Mouse (Mus musculus): ENCODE measurements at regions not wholly inside any gene's neighbourhood (a gene's known extent, or its start where the extent isn't known, plus 50 kb on each side); places are given as distances from the start of the nearest gene placed in this dataset.

DNA sequence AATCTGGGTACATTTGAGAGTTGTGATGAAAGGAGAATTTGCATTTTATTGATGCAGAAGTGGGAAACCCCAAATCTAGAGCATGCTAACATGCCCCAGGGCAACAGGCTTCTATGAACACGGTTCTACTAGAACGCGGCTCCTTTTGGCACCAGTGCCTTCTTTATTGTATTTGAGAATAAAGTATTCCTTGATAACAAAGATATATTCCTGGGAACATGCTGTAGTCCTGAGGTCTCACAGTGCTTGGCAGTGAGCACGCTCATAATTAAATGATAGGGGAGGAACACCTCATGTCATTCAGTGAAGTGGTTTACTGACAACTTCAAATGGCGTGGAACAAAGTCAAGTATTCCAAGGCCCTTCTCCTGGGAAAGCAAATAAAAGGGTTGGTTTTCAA, 212.1 kb upstream of the Osr1 start:
- Histone ChIP-seq H3K4me1 (ENCODE audit: control insufficient read depth, insufficient read depth, insufficient read length) (no peaks in the 10 kb centered on the region), H3K4me3 (ENCODE audit: extremely low read depth, insufficient read depth, insufficient read length) (no peak overlapping the region), H3K36me3 (ENCODE audit: control insufficient read depth, insufficient read depth, low read length) (no peaks in the 10 kb centered on the region), H3K27ac (ENCODE audit: insufficient read depth, low read length) (no peak overlapping the region), H3K27me3 (ENCODE audit: control insufficient read depth, insufficient read depth, low read length) (no peaks in the 10 kb centered on the region)
- DNase-seq (ENCODE audit: low read depth in 1 of 2, low spot score in 2 of 2), result no peak
- no peak for TF ChIP-seq POLR2A (IDR thresholded peaks at IDR 0.05; ENCODE audit: low read depth, low read length)
- TF ChIP-seq CTCF (IDR thresholded peaks at IDR 0.05; ENCODE audit: extremely low read depth, insufficient read depth, insufficient read length, insufficient replicate concordance), result no peak
- WGBS, result 86% methylated on average over 5 of the region's 5 CpGs

DNA sequence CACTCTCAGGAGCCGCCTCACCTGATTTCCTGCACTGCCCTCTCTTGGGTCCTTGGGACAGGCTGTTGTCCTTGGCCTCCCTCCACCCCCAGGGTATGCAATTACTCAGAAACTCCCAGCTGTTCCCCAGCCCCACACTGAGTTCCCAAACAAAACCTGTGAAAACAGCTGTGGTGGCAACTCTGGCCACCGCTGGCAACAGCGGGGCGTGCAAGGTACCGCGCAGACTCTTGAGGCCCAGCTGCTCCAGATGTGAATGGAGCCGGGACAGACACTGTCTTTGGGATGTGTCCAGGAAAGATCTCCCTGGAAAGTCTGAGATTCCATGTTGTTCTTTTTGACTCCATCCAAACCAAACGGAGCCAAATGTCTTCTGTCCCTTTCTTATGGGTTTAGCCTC, 211.0 kb upstream of the Osr1 start:
- DNase-seq (ENCODE audit: low read depth in 1 of 2, low spot score in 2 of 2), result no peak
- 66% methylated on average over 8 of the region's 8 CpGs for WGBS
- H3K27ac ChIP-seq (ENCODE audit: insufficient read depth, low read length), result no peak overlapping the region
- no peak overlapping the region for H3K4me3 ChIP-seq (ENCODE audit: extremely low read depth, insufficient read depth, insufficient read length)
- no peaks in the 10 kb centered on the region for H3K4me1 ChIP-seq (ENCODE audit: control insufficient read depth, insufficient read depth, insufficient read length)
- H3K27me3 ChIP-seq (ENCODE audit: control insufficient read depth, insufficient read depth, low read length), result no peaks in the 10 kb centered on the region
- no peaks in the 10 kb centered on the region for H3K36me3 ChIP-seq (ENCODE audit: control insufficient read depth, insufficient read depth, low read length)
- TF ChIP-seq POLR2A (IDR thresholded peaks at IDR 0.05; ENCODE audit: low read depth, low read length) (no peak), CTCF (IDR thresholded peaks at IDR 0.05; ENCODE audit: extremely low read depth, insufficient read depth, insufficient read length, insufficient replicate concordance) (no peak)

DNA sequence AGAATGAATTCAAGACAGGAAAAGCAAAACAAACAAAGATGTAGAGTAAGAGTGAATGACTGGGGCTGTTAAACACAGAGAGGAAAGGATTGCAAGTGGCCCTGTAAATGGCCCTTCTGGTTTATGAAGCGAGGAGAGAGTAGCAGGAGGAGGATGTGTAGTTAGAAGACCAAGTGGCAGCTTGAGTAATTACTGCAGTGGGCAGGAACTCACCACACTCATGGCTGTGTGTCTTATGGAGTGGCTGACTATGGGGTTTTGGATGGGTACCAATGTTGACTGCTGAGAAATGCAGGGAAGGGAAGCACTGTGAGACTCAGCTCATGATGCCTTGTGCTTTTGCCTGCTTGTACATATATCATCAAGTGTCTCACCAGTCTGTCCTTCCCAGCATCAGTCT, 204.0 kb upstream of the Osr1 start:
- no peaks in the 10 kb centered on the region for H3K4me1 ChIP-seq (ENCODE audit: control insufficient read depth, insufficient read depth, insufficient read length)
- WGBS, result 66% methylated on average over 1 of the region's 1 CpGs
- TF ChIP-seq CTCF (IDR thresholded peaks at IDR 0.05; ENCODE audit: extremely low read depth, insufficient read depth, insufficient read length, insufficient replicate concordance) (no peak), POLR2A (IDR thresholded peaks at IDR 0.05; ENCODE audit: low read depth, low read length) (no peak)
- DNase-seq (ENCODE audit: low read depth in 1 of 2, low spot score in 2 of 2), result no peak
- no peaks in the 10 kb centered on the region for H3K27me3 ChIP-seq (ENCODE audit: control insufficient read depth, insufficient read depth, low read length)
- H3K4me3 ChIP-seq (ENCODE audit: extremely low read depth, insufficient read depth, insufficient read length), result no peak overlapping the region
- no peaks in the 10 kb centered on the region for H3K36me3 ChIP-seq (ENCODE audit: control insufficient read depth, insufficient read depth, low read length)
- H3K27ac ChIP-seq (ENCODE audit: insufficient read depth, low read length), result no peak overlapping the region

DNA sequence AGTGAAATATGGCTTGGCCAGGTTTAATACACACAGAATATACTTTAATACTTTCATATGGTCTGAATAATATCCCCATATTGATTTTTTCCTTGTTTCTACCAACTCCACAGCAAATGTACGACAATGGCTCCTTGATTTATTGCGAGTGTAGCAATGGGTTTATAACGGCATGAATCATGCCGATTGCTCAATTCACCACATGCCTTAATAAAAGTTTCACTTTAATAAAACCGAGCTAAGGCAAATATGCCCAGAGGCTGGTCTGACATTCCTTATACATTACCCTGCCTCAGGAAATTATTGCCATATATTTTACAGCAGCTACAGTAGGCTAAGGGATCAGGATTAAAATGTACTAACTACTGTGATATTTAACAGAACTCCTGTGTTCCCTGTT, 201.2 kb upstream of the Osr1 start:
- WGBS, result 89% methylated on average over 5 of the region's 5 CpGs
- no peak for DNase-seq (ENCODE audit: low read depth in 1 of 2, low spot score in 2 of 2)
- H3K27me3 ChIP-seq (ENCODE audit: control insufficient read depth, insufficient read depth, low read length), result no peaks in the 10 kb centered on the region
- no peaks in the 10 kb centered on the region for H3K36me3 ChIP-seq (ENCODE audit: control insufficient read depth, insufficient read depth, low read length)
- no peak overlapping the region for H3K4me3 ChIP-seq (ENCODE audit: extremely low read depth, insufficient read depth, insufficient read length)
- no peak for TF ChIP-seq POLR2A (IDR thresholded peaks at IDR 0.05; ENCODE audit: low read depth, low read length)
- TF ChIP-seq CTCF (IDR thresholded peaks at IDR 0.05; ENCODE audit: extremely low read depth, insufficient read depth, insufficient read length, insufficient replicate concordance), result no peak
- H3K27ac ChIP-seq (ENCODE audit: insufficient read depth, low read length), result no peak overlapping the region
- no peaks in the 10 kb centered on the region for H3K4me1 ChIP-seq (ENCODE audit: control insufficient read depth, insufficient read depth, insufficient read length)

DNA sequence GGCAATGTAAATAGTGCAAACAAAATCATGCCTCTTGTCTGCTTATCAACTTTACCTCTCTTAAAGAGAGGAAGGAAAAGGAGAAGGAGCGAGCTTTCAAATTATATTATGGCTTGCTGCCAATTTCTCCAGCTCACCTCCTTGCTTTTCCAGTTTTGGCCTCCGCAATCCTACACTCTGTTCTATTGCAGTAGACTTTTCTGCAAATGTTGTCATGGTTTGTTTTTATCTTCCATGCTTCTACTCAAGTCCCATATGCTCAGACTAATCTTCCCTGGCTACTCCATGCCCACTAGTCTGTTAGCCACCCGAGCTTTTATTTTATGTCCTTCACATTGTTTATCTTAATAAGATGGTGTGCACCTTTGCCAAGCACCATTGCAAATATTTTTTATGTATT, 168.0 kb upstream of the Osr1 start:
- H3K27ac ChIP-seq (ENCODE audit: insufficient read depth, low read length), result no peak overlapping the region
- no peaks in the 10 kb centered on the region for H3K4me1 ChIP-seq (ENCODE audit: control insufficient read depth, insufficient read depth, insufficient read length)
- DNase-seq (ENCODE audit: low read depth in 1 of 2, low spot score in 2 of 2), result no peak
- 74% methylated on average over 3 of the region's 3 CpGs for WGBS
- no peak overlapping the region for H3K4me3 ChIP-seq (ENCODE audit: extremely low read depth, insufficient read depth, insufficient read length)
- H3K27me3 ChIP-seq (ENCODE audit: control insufficient read depth, insufficient read depth, low read length), result no peaks in the 10 kb centered on the region
- no peaks in the 10 kb centered on the region for H3K36me3 ChIP-seq (ENCODE audit: control insufficient read depth, insufficient read depth, low read length)
- TF ChIP-seq POLR2A (IDR thresholded peaks at IDR 0.05; ENCODE audit: low read depth, low read length), result no peak
- no peak for TF ChIP-seq CTCF (IDR thresholded peaks at IDR 0.05; ENCODE audit: extremely low read depth, insufficient read depth, insufficient read length, insufficient replicate concordance)

DNA sequence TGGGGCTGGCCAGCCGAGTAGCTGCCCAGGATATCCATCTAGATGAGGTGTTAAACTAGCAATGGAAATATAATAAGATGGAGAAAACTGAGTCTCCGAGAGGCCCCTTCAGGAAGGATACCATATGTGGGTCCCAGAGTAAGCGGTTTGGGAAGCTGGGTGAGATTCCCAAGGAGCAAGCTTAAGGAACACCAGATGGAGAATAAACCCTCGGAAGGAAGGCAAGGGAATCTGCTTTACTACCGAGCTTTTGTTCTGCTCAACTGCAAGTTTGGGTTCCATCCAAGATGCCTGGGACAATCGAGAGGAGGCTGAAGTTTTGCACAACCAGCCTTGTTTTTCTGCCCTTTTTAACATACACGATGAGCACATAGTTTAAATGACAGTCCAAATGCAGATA, 164.9 kb upstream of the Osr1 start:
- H3K4me3 ChIP-seq (ENCODE audit: extremely low read depth, insufficient read depth, insufficient read length), result no peak overlapping the region
- TF ChIP-seq CTCF (IDR thresholded peaks at IDR 0.05; ENCODE audit: extremely low read depth, insufficient read depth, insufficient read length, insufficient replicate concordance), result no peak
- no peak for TF ChIP-seq POLR2A (IDR thresholded peaks at IDR 0.05; ENCODE audit: low read depth, low read length)
- WGBS, result 77% methylated on average over 7 of the region's 7 CpGs
- H3K36me3 ChIP-seq (ENCODE audit: control insufficient read depth, insufficient read depth, low read length), result no peaks in the 10 kb centered on the region
- no peaks in the 10 kb centered on the region for H3K4me1 ChIP-seq (ENCODE audit: control insufficient read depth, insufficient read depth, insufficient read length)
- H3K27ac ChIP-seq (ENCODE audit: insufficient read depth, low read length), result no peak overlapping the region
- no peak for DNase-seq (ENCODE audit: low read depth in 1 of 2, low spot score in 2 of 2)
- no peaks in the 10 kb centered on the region for H3K27me3 ChIP-seq (ENCODE audit: control insufficient read depth, insufficient read depth, low read length)

DNA sequence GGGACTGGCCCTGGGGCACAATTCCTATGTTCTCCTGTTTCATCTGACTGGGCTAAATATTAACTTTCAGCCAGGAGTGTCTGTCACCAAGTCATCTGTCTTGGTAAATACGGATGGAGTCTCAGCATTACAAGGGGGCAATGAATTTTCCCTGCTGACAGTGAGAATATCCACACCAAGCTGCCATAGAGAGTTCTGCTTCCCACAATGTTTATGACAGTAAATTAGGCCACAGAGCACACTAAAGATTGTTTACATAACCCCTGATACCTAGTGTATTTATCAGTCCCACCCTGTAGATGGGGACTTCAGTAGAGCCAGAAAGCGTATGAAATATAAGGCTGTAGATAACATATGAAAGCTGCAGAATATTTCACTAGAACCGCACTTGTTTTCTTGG, 150.6 kb upstream of the Osr1 start:
- Histone ChIP-seq H3K27ac (ENCODE audit: insufficient read depth, low read length) (no peak overlapping the region), H3K36me3 (ENCODE audit: control insufficient read depth, insufficient read depth, low read length) (no peaks in the 10 kb centered on the region), H3K4me3 (ENCODE audit: extremely low read depth, insufficient read depth, insufficient read length) (no peak overlapping the region), H3K4me1 (ENCODE audit: control insufficient read depth, insufficient read depth, insufficient read length) (no peaks in the 10 kb centered on the region), H3K27me3 (ENCODE audit: control insufficient read depth, insufficient read depth, low read length) (no peaks in the 10 kb centered on the region)
- no peak for DNase-seq (ENCODE audit: low read depth in 1 of 2, low spot score in 2 of 2)
- TF ChIP-seq CTCF (IDR thresholded peaks at IDR 0.05; ENCODE audit: extremely low read depth, insufficient read depth, insufficient read length, insufficient replicate concordance) (no peak), POLR2A (IDR thresholded peaks at IDR 0.05; ENCODE audit: low read depth, low read length) (no peak)
- WGBS, result 70% methylated on average over 3 of the region's 3 CpGs
